Mouse (Mus musculus) C2C12 (cell line): Measurements from ENCODE around the gene Tctex1d4.

ENCODE experiments used
- CEBPB ChIP-seq: IDR thresholded peaks from one replicate; pipeline ENCODE4 v1.6.1; 2011; ENCODE audit warnings: low read depth, mild to moderate bottlenecking, control low read depth, moderate library complexity
- CTCF ChIP-seq: IDR thresholded peaks from one replicate; pipeline ENCODE4 v1.5.1; 2011; ENCODE audit not compliant: control insufficient read depth, insufficient read depth, insufficient read length
- MAX ChIP-seq: IDR thresholded peaks from one replicate; pipeline ENCODE4 v1.6.1; 2011; ENCODE audit warnings: mild to moderate bottlenecking, control low read depth
- MYOD1 ChIP-seq: IDR thresholded peaks from one replicate; pipeline ENCODE4 v1.6.1; 2011; ENCODE audit warnings: low read depth; ENCODE audit not compliant: control insufficient read depth, insufficient read length
- MYOG ChIP-seq: IDR thresholded peaks from one replicate; pipeline ENCODE4 v1.6.1; 2011; ENCODE audit not compliant: control insufficient read depth, insufficient read length; ENCODE audit errors: extremely low read depth
- USF1 ChIP-seq: IDR thresholded peaks from one replicate; pipeline ENCODE4 v1.6.1; 2011; ENCODE audit warnings: low read depth, mild to moderate bottlenecking, control low read depth, moderate library complexity

DNA sequence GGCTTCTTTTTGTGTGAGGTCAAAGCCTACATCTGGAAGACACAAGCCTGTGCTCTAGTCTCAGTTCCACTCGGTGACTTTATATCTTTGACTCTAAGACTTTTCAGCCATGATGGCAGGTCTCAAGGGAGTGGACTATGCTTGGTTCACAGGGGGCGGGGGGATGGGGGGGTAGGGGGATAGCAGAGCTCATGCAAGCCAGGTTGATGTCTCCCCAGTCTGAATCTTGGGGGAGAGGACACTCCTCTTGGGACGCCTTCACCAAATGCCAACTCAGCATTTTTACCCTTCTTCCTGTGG lies 2.4 kb upstream of the Tctex1d4 start:
- TF ChIP-seq MYOG (no peak), CTCF (no peak), MAX (no peak), USF1 (no peak), CEBPB (no peak), MYOD1 (no peak)
